Mouse (Mus musculus) heart, adult 2 months (tissue): Measurements from ENCODE around the gene Hpn. TPM values are rescaled to one million over a fixed set of nuclear protein-coding genes. Genes with fewer than 3 reads are reported as not detected.

Source experiments
- DNase-seq, 2 experiments: peaks; one replicate each; pipeline ENCODE4 v3.0.0; 2021
- H3K27ac ChIP-seq: fragments of 200-600 bp; 2 replicates; pipeline ENCODE4 v1.8.1; 2022
- H3K27me3 ChIP-seq: fragments of 200-500 bp; 2 replicates; pipeline ENCODE4 v1.6.1; 2012; ENCODE audit warnings: mild to moderate bottlenecking, low read length, inconsistent platforms, mixed read lengths; ENCODE audit not compliant: control insufficient read depth, insufficient read depth
- H3K36me3 ChIP-seq: fragments of 200-500 bp; 2 replicates; pipeline ENCODE4 v1.6.1; 2012; ENCODE audit warnings: low read length, inconsistent platforms; ENCODE audit not compliant: control insufficient read depth, insufficient read depth
- H3K4me1 ChIP-seq: fragments of 200-500 bp; 2 replicates; pipeline ENCODE4 v1.6.1; 2011; ENCODE audit warnings: low read length; ENCODE audit not compliant: control insufficient read depth, insufficient read depth
- H3K4me3 ChIP-seq: fragments of 200-600 bp; 2 replicates; pipeline ENCODE4 v1.8.1; 2022
- H3K79me2 ChIP-seq: fragments of 200-500 bp; replicated peaks from 2 replicates; pipeline ENCODE4 v1.6.1; 2012; ENCODE audit warnings: mild to moderate bottlenecking, inconsistent platforms, low read length, moderate library complexity, mixed read lengths; ENCODE audit not compliant: control insufficient read depth, insufficient read depth
- H3K9ac ChIP-seq: fragments of 200-500 bp; 2 replicates; pipeline ENCODE4 v1.6.1; 2012; ENCODE audit warnings: low read depth, mild to moderate bottlenecking, control low read depth, inconsistent platforms, low read length, mixed read lengths
- CTCF ChIP-seq: fragments of 200-600 bp; IDR thresholded peaks from 2 replicates; pipeline ENCODE4 v1.8.1; 2022; ENCODE audit warnings: antibody characterized with exemption, mild to moderate bottlenecking, moderate library complexity
- EP300 ChIP-seq: fragments of 200-500 bp; IDR thresholded peaks from 2 replicates; pipeline ENCODE4 v1.6.1; 2011; ENCODE audit warnings: low read depth, low read length, control low read depth; ENCODE audit not compliant: insufficient read depth
- POLR2A ChIP-seq: fragments of 200-500 bp; IDR thresholded peaks from 2 replicates; pipeline ENCODE4 v1.6.1; 2011; ENCODE audit warnings: mild to moderate bottlenecking, low read depth, low read length, control low read depth; ENCODE audit not compliant: insufficient read depth
- WGBS: fragments of 180-500 bp; shearing (Covaris S2); methylation state at CpG from one replicate; pipeline ENCODE4 v1.1.7; 2018; 5-methylcytosine and 5-hydroxymethylcytosine counted together
- intact Hi-C: fragments of 180-260 bp; cut with DNase I; formaldehyde crosslinking; loops from one replicate; pipeline ENCODE4 v1.15.1; 2025
- long read RNA-seq: library from polyadenylated mRNA; stranded (forward); transcript quantifications from one replicate; pipeline ENCODE4 v2.0.0, GENCODE M21; 2021
- polyA plus RNA-seq: library from polyadenylated mRNA; depleted of rRNA; stranded (reverse); fragments of >200 nt; gene quantifications from 2 replicates; pipeline ENCODE4 v1.2.3, GENCODE M21; 2012; rRNA removed
- total RNA-seq, 2 experiments: library from RNA; stranded (reverse); gene quantifications; 2 replicates each; pipeline ENCODE4 v1.2.3; 2021

The Hpn gene
- total RNA-seq (1 to 10 TPM; 1.7 to 2.6 TPM), polyA plus RNA-seq (2.8 and 5.1 TPM in 2 replicates)
- long read RNA-seq, partial matches to known transcripts, result 0 of 4 reads
- long read RNA-seq, other reads (novel, unspliced or antisense), result 0 of 4 reads

DNA sequence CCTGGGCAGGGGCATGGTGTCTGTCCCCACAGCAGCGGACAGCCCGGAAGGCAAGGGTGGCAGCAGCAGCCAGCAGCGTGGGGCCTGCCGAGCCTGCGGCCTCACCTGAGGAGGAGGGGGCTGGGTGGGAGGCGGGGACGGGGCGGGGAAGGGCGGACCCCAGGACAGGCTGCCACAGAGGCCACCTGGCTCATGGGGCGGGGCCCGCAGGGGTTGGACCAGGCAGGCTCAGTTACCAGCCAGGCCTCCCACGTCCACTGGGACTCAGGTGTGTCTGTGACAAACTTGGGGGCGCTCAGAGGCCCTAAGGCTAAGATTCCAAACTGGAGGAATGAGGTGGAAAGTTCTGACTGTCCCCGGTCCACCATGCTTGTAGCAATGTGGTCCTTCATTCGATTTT is at the start of gene Hpn:
Gene Hpn (minus strand): TSS at position 109 of the 400 bp plus-strand sequence.
- intact Hi-C loops, result no loop called here
- H3K9ac ChIP-seq, result peak within 1 kb of the TSS; percentile 63
- TF ChIP-seq EP300, result no peak
- no peak for TF ChIP-seq POLR2A
- TF ChIP-seq CTCF, result no peak
- H3K79me2 ChIP-seq, result no peaks in the 10 kb centered on the region
- WGBS, result 40% methylated on average over 13 of the region's 15 CpGs
- no peaks in the 10 kb centered on the region for H3K27me3 ChIP-seq
- H3K36me3 ChIP-seq, result no peaks in the 10 kb centered on the region
- DNase-seq, result no peak
- H3K4me3 ChIP-seq, result peak within 1 kb of the TSS; percentile 5; the same call in 1 of the 2 replicates
- peak within 1 kb of the TSS; percentile 83 for H3K27ac ChIP-seq
- H3K4me1 ChIP-seq, result peaks cover 7% of the 10 kb centered on the region

GRCm38 (mm10) chr7:31164748-31165147 is 49.7 kb upstream of the Hpn start:
- H3K79me2 ChIP-seq, result no peaks in the 10 kb centered on the region
- no peaks in the 10 kb centered on the region for H3K36me3 ChIP-seq
- intact Hi-C loops, result no loop called here
- 38% methylated on average over 1 of the region's 1 CpGs for WGBS
- H3K4me3 ChIP-seq, result no peak overlapping the region
- no peak overlapping the region for H3K27ac ChIP-seq
- TF ChIP-seq POLR2A, result no peak
- TF ChIP-seq EP300, result no peak
- TF ChIP-seq CTCF, result no peak
- H3K27me3 ChIP-seq, result no peaks in the 10 kb centered on the region
- H3K9ac ChIP-seq, result no peak overlapping the region
- H3K4me1 ChIP-seq, result peaks cover 6% of the 10 kb centered on the region
- no peak for DNase-seq

DNA sequence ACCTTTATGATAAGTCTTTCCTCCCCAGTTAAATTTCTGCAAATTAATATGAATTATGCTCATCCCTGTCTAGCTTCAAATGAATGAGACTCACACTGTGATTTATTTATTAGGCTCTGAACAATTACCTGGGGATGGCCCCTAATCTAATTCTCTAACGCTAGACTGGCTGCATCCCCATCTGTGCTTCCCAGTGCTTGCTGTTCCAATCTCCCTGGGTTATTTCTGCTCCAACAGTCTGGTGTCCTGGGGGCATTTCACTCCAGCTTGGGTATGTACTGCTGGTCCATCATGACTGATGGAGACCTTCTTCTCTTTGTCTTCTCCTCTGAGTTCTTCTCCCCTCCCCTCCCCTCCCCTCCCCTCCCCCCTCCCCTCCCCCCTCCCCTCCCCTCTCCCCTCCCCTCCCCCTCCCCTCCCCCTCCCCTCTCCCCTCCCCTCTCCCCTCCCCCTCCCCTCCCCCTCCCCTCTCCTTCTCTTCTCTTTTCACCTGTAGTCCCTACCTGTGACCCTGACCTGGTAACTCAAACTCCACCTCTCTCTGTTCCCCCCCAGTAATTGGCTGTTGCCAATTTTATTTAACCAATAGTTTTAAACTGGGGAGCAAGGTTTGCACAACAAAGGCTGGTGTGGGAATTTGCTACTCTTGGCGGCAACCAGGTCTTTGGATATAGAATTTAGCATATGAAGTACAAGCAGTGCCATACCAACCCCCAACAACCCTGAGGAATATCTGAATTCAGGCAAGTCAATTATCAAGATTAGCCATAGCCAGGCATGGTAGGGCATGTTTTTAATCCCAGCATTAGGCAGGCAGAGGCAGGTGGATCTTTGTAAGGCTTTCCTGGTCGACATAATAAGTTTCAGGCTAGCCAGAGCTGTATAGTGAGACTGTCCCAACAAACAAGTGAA is 48.8 kb upstream of the Hpn start:
- no peak for TF ChIP-seq EP300
- TF ChIP-seq CTCF, result no peak
- TF ChIP-seq POLR2A, result no peak
- intact Hi-C loops, result no loop called here

GRCm38 (mm10) chr7:31162324-31162723 is 47.2 kb upstream of the Hpn start:
- peaks cover 2% of the 10 kb centered on the region; the same call in 1 of the 2 replicates for H3K4me1 ChIP-seq
- 48% methylated on average over 11 of the region's 11 CpGs for WGBS
- no peak for DNase-seq
- H3K9ac ChIP-seq, result no peak overlapping the region
- no peaks in the 10 kb centered on the region for H3K27me3 ChIP-seq
- intact Hi-C loops, result no loop called here
- no peaks in the 10 kb centered on the region for H3K79me2 ChIP-seq
- H3K27ac ChIP-seq, result no peak overlapping the region
- no peak overlapping the region for H3K4me3 ChIP-seq
- H3K36me3 ChIP-seq, result no peaks in the 10 kb centered on the region
- no peak for TF ChIP-seq EP300
- no peak for TF ChIP-seq CTCF
- no peak for TF ChIP-seq POLR2A

More for the DNA sequence above, 48.8 kb upstream of the Hpn start:
- DNase-seq, result no peak
- 70% methylated on average over 3 of the region's 3 CpGs for WGBS
- Histone ChIP-seq H3K36me3 (no peaks in the 10 kb centered on the region), H3K27me3 (no peaks in the 10 kb centered on the region), H3K27ac (no peak overlapping the region), H3K4me1 (peaks cover 6% of the 10 kb centered on the region), H3K4me3 (no peak overlapping the region), H3K79me2 (no peaks in the 10 kb centered on the region), H3K9ac (no peak overlapping the region)

GRCm38 (mm10) chr7:31161831-31162230 is 46.7 kb upstream of the Hpn start:
- H3K79me2 ChIP-seq, result no peaks in the 10 kb centered on the region
- WGBS, result 64% methylated on average over 3 of the region's 3 CpGs

GRCm38 (mm10) chr7:31161246-31161645 is 46.2 kb upstream of the Hpn start:
- no peak for DNase-seq
- H3K27me3 ChIP-seq, result no peaks in the 10 kb centered on the region
- H3K36me3 ChIP-seq, result no peaks in the 10 kb centered on the region
- TF ChIP-seq EP300, result no peak
- no peak for TF ChIP-seq CTCF
- TF ChIP-seq POLR2A, result no peak
- peaks cover 2% of the 10 kb centered on the region; the same call in 1 of the 2 replicates for H3K4me1 ChIP-seq
- 90% methylated on average over 3 of the region's 3 CpGs for WGBS
- H3K9ac ChIP-seq, result no peak overlapping the region
- no peak overlapping the region for H3K4me3 ChIP-seq
- H3K79me2 ChIP-seq, result no peaks in the 10 kb centered on the region
- no peak overlapping the region for H3K27ac ChIP-seq
- intact Hi-C loops, result no loop called here

More at GRCm38 (mm10) chr7:31161831-31162230, 46.7 kb upstream of the Hpn start:
- intact Hi-C loops, result no loop called here
- TF ChIP-seq POLR2A (no peak), EP300 (no peak), CTCF (no peak)
- no peak for DNase-seq
- H3K4me3 ChIP-seq, result no peak overlapping the region
- H3K4me1 ChIP-seq, result peaks cover 2% of the 10 kb centered on the region; the same call in 1 of the 2 replicates
- no peak overlapping the region for H3K9ac ChIP-seq
- no peaks in the 10 kb centered on the region for H3K27me3 ChIP-seq
- H3K27ac ChIP-seq, result no peak overlapping the region
- H3K36me3 ChIP-seq, result no peaks in the 10 kb centered on the region
